Mouse (Mus musculus) MEL (cell line): ENCODE measurements at regions not wholly inside any gene's neighbourhood (a gene's known extent, or its start where the extent isn't known, plus 50 kb on each side); places are given as distances from the start of the nearest gene placed in this dataset.

Experiments used
- CTCF ChIP-seq, 3 experiments: IDR thresholded peaks in 2 of 3; conservative IDR thresholded peaks in 1 of 3; 2 replicates each; pipeline ENCODE4 v1.5.1; 2011 to 2012; ENCODE audit warnings: low read length in 3 of 3, low read depth in 2 of 3, mild to moderate bottlenecking in 2 of 3, improper control_type of control experiment in 1 of 3, inconsistent platforms in 1 of 3, mixed read lengths in 1 of 3, moderate library complexity in 1 of 3; ENCODE audit not compliant: control insufficient read depth in 1 of 3, insufficient read depth in 1 of 3, poor library complexity in 1 of 3, severe bottlenecking in 1 of 3
- ETS1 ChIP-seq: IDR thresholded peaks from 2 replicates; pipeline ENCODE4 v1.6.1; 2012; ENCODE audit warnings: low read depth, mild to moderate bottlenecking, inconsistent platforms, low read length, improper control_type of control experiment, moderate library complexity
- MAX ChIP-seq: IDR thresholded peaks from 2 replicates; pipeline ENCODE4 v1.6.1; 2011; ENCODE audit warnings: low read length, improper control_type of control experiment
- MAZ ChIP-seq: IDR thresholded peaks from 2 replicates; pipeline ENCODE4 v1.6.1; 2012; ENCODE audit warnings: low read depth, mild to moderate bottlenecking, inconsistent platforms, low read length, improper control_type of control experiment
- POLR2A ChIP-seq, 2 experiments: IDR thresholded peaks; 2 replicates each; pipeline ENCODE4 v1.6.1; 2011 to 2012; ENCODE audit warnings: low read length in 2 of 2, mild to moderate bottlenecking in 2 of 2, control low read depth in 1 of 2, improper control_type of control experiment in 1 of 2, low read depth in 1 of 2, moderate library complexity in 1 of 2; ENCODE audit not compliant: control insufficient read depth in 1 of 2, insufficient read depth in 1 of 2, poor library complexity in 1 of 2
- POLR2AphosphoS2 ChIP-seq: IDR thresholded peaks from 2 replicates; pipeline ENCODE4 v1.6.1; 2011; ENCODE audit warnings: low read length, improper control_type of control experiment
- SMC3 ChIP-seq: IDR thresholded peaks from 2 replicates; pipeline ENCODE4 v1.6.1; 2011; ENCODE audit warnings: low read depth, low read length, improper control_type of control experiment
- TBP ChIP-seq: IDR thresholded peaks from 2 replicates; pipeline ENCODE4 v1.8.0; 2011; ENCODE audit warnings: low read depth, low read length, improper control_type of control experiment
- UBTF ChIP-seq: IDR thresholded peaks from 2 replicates; pipeline ENCODE4 v1.6.1; 2012; ENCODE audit warnings: low read depth, mild to moderate bottlenecking, inconsistent platforms, low read length, improper control_type of control experiment, moderate library complexity, borderline replicate concordance; ENCODE audit not compliant: insufficient read depth
- USF1 ChIP-seq: IDR thresholded peaks from 2 replicates; pipeline ENCODE4 v1.6.1; 2014; ENCODE audit warnings: low read depth, mild to moderate bottlenecking, inconsistent platforms, low read length, improper control_type of control experiment, moderate library complexity
- ZC3H11A ChIP-seq: IDR thresholded peaks from 2 replicates; pipeline ENCODE4 v1.6.1; 2012; ENCODE audit warnings: low read depth, mild to moderate bottlenecking, inconsistent platforms, low read length, improper control_type of control experiment
- ZKSCAN1 ChIP-seq: IDR thresholded peaks from 2 replicates; pipeline ENCODE4 v1.6.1; 2012; ENCODE audit warnings: low read depth, mild to moderate bottlenecking, inconsistent platforms, low read length, improper control_type of control experiment, moderate library complexity
- ZMIZ1 ChIP-seq: IDR thresholded peaks from 2 replicates; pipeline ENCODE4 v1.6.1; 2012; ENCODE audit warnings: low read depth, mild to moderate bottlenecking, inconsistent platforms, low read length, improper control_type of control experiment, moderate library complexity
- ZNF384 ChIP-seq: IDR thresholded peaks from 2 replicates; pipeline ENCODE4 v1.6.1; 2012; ENCODE audit warnings: low read depth, mild to moderate bottlenecking, inconsistent platforms, low read length, improper control_type of control experiment

GRCm38 (mm10) chr14:47998936-47999335 is 121.7 kb upstream of the Peli2 start:
- TF ChIP-seq CTCF (IDR thresholded peaks at IDR 0.05 in 2 of 3, conservative IDR thresholded peaks at IDR 0.05 in 1 of 3; ENCODE audit: control insufficient read depth in 1 of 3, insufficient read depth in 1 of 3, low read depth in 2 of 3, low read length in 3 of 3, poor library complexity in 1 of 3, severe bottlenecking in 1 of 3) (no peak), POLR2A (IDR thresholded peaks at IDR 0.05; ENCODE audit: control insufficient read depth in 1 of 2, insufficient read depth in 1 of 2, low read depth in 1 of 2, low read length in 2 of 2, poor library complexity in 1 of 2) (no peak), MAZ (no peak), UBTF (no peak), ETS1 (no peak), USF1 (no peak), ZNF384 (no peak), ZMIZ1 (no peak), POLR2AphosphoS2 (no peak), TBP (no peak), SMC3 (no peak), MAX (no peak), ZC3H11A (no peak), ZKSCAN1 (no peak)
